Mouse (Mus musculus) large intestine, adult 2 months (tissue): ENCODE data around the gene Diablo. TPM values are rescaled to one million over a fixed set of nuclear protein-coding genes. Genes with fewer than 3 reads are reported as not detected.

ENCODE experiments used
- DNase-seq: peaks from one replicate; pipeline ENCODE4 v3.0.0-alpha.2; 2012; ENCODE audit warnings: low read depth, low spot score
- WGBS: fragments of 180-500 bp; shearing (Covaris S2); methylation state at CpG from one replicate; pipeline ENCODE4 v1.1.7; 2018; 5-methylcytosine and 5-hydroxymethylcytosine counted together
- polyA plus RNA-seq: library from polyadenylated mRNA; depleted of rRNA; stranded (reverse); fragments of >200 nt; gene quantifications from 2 replicates; pipeline ENCODE4 v1.2.3, GENCODE M21; 2012; rRNA removed

Gene Diablo
- polyA plus RNA-seq, 1 experiment = 44.0 TPM

DNA sequence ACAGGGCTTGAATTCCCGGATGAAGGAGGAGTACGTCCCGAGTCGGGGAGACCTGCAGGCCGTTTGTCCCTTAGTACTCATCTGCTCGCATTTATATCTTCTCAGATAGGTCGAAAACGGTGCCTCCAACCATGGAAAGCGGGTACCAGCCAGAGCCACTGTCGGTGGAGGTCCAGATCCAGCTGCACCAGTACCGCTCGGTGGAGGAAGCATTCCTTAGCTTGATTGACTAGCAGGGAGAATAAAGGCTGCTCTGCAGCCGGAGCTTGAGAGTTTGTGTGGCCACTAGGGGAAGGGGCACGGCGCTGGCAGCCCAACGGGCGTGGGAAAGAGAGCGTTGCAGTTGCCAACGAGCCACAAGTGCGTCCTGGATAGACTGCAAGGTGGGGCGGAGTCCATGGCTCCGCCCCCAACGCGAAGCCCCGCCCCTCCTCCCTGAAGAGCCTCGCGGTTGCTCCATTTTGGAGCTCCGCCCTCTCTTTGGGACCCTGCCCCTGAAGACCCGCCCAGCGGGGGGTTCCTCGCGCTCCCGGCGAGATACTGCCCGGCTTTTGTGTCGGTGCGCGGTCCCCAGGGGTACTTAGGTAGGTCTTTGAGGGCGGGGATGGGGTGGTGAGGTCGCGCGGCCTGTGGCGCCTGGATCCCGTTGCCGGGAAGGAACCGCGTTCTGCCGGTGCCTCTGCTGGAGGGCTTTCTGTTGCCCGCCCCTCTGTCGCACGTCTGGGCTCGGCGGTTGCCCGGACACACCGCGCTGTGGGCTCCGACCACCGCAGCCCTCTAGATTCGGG lies 15.8 kb downstream of the Diablo start:
- no peak for DNase-seq
- WGBS = 2% methylated on average over 59 of the region's 59 CpGs

DNA sequence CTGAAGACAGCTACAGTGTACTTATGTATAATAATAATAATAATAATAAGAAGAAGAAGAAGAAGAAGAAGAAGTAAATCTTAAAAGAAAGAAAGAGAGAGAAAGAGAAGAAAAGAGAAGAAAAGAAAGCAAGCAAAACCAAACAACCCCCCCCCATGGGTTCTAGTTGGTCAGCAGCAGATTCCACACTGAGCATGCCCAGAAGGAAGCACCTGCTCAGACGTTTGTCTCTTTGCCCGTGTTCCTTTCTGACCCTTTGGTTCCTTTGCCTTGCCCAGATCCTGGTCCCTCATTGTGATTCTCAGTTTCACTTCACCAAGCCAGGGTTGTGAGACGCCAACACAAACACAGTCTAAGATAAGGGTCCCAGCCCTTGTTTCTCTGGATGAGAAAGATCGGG lies 22.0 kb downstream of the Diablo start:
- DNase-seq = no peak
- 39% methylated on average over 4 of the region's 4 CpGs for WGBS

- WGBS = 48% methylated on average over 4 of the region's 4 CpGs
- no peak for DNase-seq
Measured at GRCm38 (mm10) chr5:123499717-123500116, 24.3 kb downstream of the Diablo start.

DNA sequence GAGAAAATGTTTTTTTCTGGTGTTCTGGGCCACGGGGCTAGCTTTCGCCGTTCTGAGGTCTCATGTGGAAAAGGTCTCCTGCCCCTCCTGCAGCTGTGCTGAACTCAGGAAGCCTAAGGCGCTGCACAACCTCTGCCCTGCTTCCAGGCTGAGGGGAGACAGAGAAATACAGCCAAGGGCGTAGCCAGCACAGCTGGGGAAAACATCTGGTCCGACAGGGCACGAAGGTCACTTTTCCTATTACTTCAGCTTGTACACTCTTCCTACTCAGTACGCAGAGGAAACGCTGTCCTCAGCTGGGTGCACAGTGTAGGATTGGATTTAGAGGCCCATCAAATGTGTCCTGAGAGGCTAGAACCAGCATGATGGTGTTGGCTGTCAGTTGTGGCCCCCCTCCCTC lies 34.0 kb downstream of the Diablo start:
- 24% methylated on average over 9 of the region's 9 CpGs for WGBS
- no peak for DNase-seq

DNA sequence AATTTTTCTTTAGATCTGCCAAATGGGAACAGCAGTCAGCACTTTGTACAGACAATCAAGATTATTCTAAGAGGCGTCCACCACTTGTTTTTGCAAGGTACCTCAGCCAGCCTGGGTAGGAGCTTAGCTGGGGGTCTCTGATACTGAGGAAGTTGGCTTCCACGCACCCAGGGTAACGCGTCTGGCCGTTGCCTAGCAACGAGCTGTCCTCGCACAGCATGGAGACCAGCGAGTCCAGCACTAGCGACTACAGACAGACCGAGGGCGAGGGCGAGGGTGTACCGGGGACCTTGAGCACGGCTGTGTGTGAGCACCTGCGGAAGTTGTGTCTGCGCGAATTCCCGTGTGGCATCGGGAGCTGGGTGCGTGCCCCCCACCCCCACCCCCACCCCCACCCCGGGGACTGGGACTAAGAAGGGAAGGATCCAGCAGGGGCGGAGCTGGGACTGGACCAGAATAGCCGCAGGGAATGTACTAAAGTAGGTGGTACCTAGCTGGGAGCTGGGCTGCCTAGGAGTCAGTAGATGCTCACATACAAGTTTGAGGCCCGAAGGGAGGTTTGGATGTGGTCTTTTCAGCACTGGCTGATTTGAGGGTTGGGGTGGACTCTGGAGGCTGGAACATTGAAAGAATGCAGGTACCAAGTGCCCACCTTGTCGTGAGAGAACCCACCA lies 34.7 kb downstream of the Diablo start, which contains the start of the genes Lrrc43 and Il31:
TSS of gene Lrrc43 (plus strand) at position 194 of the 674 bp plus-strand sequence.
TSS of gene Il31 (minus strand) at position 378 of the 674 bp plus-strand sequence.
- no peak for DNase-seq
- 10% methylated on average over 25 of the region's 25 CpGs for WGBS

DNA sequence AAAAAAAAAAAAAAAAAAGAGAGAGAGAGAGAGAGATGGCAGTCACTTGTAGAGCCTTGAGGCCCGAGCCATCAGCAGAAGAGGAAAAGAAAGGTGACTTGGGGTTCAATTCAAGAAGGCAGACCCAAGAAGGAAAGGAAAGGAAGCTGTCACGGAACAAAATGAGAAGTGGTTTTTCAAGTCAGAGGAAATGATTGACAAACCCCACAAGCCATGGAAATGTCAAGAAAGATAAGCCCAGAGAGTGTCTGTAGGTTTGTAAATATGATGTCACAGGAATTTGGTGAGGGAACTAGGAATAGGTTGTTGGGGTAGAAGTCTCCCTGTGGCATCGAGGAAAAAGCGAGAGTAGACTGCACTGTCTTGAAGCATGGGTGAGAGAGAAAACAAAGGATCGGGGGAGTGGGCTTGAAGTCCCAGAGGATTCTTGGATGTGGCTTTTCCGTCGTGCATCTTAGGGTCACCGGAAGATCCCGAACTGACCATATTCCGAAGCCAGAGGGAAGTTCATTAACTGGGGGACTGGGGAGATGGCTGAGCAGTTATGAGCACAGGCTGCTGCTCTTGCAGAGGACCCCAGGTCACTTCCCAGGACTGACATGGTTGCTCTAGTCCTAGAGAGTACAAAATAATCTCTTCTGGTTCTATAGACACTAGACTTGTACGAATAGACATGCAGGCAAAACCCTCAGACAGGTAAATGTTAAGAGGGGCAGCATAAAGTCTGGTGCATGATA lies 36.1 kb downstream of the Diablo start:
- DNase-seq = no peak
- 75% methylated on average over 11 of the region's 11 CpGs for WGBS

DNA sequence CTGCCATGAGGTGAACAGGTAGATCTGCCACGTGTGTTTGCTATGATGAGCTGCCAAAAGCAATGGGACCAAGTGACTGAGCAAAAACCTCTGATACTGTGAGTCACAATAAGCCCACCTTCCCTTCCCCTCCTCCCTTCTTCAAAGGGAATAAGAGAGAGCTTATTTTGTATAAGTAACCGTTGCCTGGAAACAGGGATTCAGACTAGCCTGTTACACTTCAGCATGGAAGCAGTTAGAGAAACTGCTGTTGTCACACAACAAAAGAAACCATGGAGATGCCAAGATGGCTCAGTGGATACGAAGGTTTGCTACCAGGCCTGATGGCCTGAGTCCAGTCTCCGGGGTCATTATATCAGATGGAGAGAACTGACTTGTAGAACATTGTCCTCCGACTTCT lies 50.2 kb downstream of the Diablo start:
- DNase-seq = no peak
- 81% methylated on average over 5 of the region's 5 CpGs for WGBS

GRCm38 (mm10) chr5:123470784-123471400 lies 53.1 kb downstream of the Diablo start:
- DNase-seq = no peak
- 18% methylated on average over 10 of the region's 10 CpGs for WGBS

DNA sequence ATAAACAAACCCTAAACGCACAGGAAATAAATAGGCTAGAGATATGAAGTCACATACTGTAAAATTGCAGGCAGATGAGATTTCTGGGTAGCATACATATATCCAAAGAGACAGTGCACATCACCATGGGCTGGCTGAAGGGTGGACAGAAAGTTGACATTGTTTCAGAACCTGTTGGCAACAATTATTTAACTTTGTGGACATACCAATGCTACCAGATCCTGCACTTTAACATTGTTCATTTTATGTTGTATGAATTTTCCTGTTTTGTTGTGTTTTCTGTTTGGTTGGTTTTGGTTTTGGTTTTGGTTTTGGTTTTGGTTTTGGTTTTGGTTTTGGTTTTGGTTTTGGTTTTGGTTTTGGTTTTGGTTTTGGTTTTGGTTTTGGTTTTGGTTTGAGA lies 59.3 kb downstream of the Diablo start:
- 71% methylated on average over 1 of the region's 1 CpGs for WGBS
- DNase-seq = no peak

GRCm38 (mm10) chr5:123461420-123461819 lies 62.6 kb downstream of the Diablo start:
- DNase-seq = no peak
- WGBS = 46% methylated on average over 5 of the region's 5 CpGs

Other genes with a start within 250 kb of the Diablo start
- gene Bcl7a, start 180.3 kb downstream of the Diablo start, polyA plus RNA-seq = 4.1 and 5.9 TPM in 2 replicates
- 17.6 and 36.3 TPM in 2 replicates for gene Mlxip, start 129.4 kb downstream of the Diablo start, polyA plus RNA-seq
- gene Lrrc43, start 34.9 kb downstream of the Diablo start, polyA plus RNA-seq = not detected in 2 replicates
- gene Il31, start 34.7 kb downstream of the Diablo start, polyA plus RNA-seq = not detected in 2 replicates
- 0.07 and 0.10 TPM in 2 replicates for gene B3gnt4, start 13.7 kb downstream of the Diablo start, polyA plus RNA-seq
- 4.1 and 6.3 TPM in 2 replicates for gene Gm49027, start 1.3 kb upstream of the Diablo start, polyA plus RNA-seq
- 9.2 and 15.1 TPM in 2 replicates for gene Vps33a, start 48.9 kb upstream of the Diablo start, polyA plus RNA-seq
- gene Clip1, start 160.4 kb upstream of the Diablo start, polyA plus RNA-seq = 9.2 and 11.3 TPM in 2 replicates
- 20.0 and 27.6 TPM in 2 replicates for gene Zcchc8, start 196.9 kb upstream of the Diablo start, polyA plus RNA-seq
- gene Rsrc2, start 225.2 kb upstream of the Diablo start, polyA plus RNA-seq = 10.5 and 14.7 TPM in 2 replicates
- 4.5 TPM in 2 replicates for gene Kntc1, start 225.5 kb upstream of the Diablo start, polyA plus RNA-seq